Mouse (Mus musculus): ENCODE results near the gene Stxbp3. TPM values are rescaled to one million over a fixed set of nuclear protein-coding genes. Genes with fewer than 3 reads are reported as not detected.

The Stxbp3 gene
- total and polyA plus RNA-seq, 3 experiments = 15.9 to 32.2 TPM; not detected in 1

DNA sequence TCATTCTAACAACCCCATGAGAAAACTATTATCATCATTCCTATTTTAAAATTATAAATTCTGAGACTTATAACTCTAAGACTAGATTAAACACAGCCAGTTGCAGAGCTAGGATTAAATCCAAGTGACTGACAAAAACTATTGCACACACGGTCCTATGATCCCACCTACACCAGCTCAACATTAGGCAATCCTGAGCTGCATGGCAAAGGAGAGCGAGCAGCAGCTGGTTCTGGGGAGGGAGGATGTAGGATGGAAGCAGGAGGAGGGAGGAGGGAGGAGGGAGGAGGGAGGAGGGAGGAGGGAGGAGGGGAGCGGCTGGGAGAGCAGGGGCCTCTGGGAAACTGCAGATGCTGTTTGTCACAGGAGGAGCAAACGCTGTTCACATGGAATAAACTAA is 24.7 kb downstream of the Stxbp3 start:
- H3K27me3 ChIP-seq (ENCODE audit: control insufficient read depth in 1 of 2, insufficient read depth in 2 of 2, low read length in 2 of 2) = no peaks in the 10 kb centered on the region
- no peak overlapping the region for H3K27ac ChIP-seq (ENCODE audit: control insufficient read depth, low read depth, low read length)
- H3K4me3 ChIP-seq (ENCODE audit: control insufficient read depth in 1 of 2, insufficient read depth in 1 of 2, low read depth in 2 of 2, low read length in 2 of 2) = no peak overlapping the region
- H3K9me3 ChIP-seq (replicated peaks; ENCODE audit: insufficient read depth, low read length) = no peaks in the 10 kb centered on the region
- H3K79me2 ChIP-seq (ENCODE audit: control insufficient read depth, insufficient read depth, low read length, poor library complexity) = no peaks in the 10 kb centered on the region
- peaks cover 0 to 20% of the 10 kb centered on the region in 2 experiments; a peak in 2 of 4 replicates for H3K36me3 ChIP-seq (ENCODE audit: control insufficient read depth in 1 of 2, insufficient read depth in 2 of 2, low read length in 2 of 2)
- no peak for TF ChIP-seq MAZ (IDR thresholded peaks at IDR 0.05; ENCODE audit: low read depth, low read length)
- TF ChIP-seq POLR2A (IDR thresholded peaks at IDR 0.05; ENCODE audit: control insufficient read depth in 1 of 2, insufficient read depth in 1 of 2, low read depth in 1 of 2, low read length in 2 of 2, poor library complexity in 1 of 2) = no peak
- TF ChIP-seq ETS1 (IDR thresholded peaks at IDR 0.05; ENCODE audit: low read depth, low read length) = no peak
- no peak for TF ChIP-seq MYB (IDR thresholded peaks at IDR 0.05; ENCODE audit: low read depth, low read length)
- TF ChIP-seq CHD1 (IDR thresholded peaks at IDR 0.05; ENCODE audit: low read depth, low read length) = no peak
- no peak for TF ChIP-seq RAD21 (IDR thresholded peaks at IDR 0.05; ENCODE audit: low read depth, low read length)
- no peak for TF ChIP-seq NELFE (IDR thresholded peaks at IDR 0.05; ENCODE audit: low read depth, low read length)
- no peaks in the 10 kb centered on the region for H3K4me1 ChIP-seq (ENCODE audit: control insufficient read depth in 1 of 2, insufficient read depth in 2 of 2, low read length in 2 of 2)
- no peak for DNase-seq (ENCODE audit: low read depth, low spot score)
- H3K9ac ChIP-seq (ENCODE audit: control insufficient read depth, low read depth, low read length, poor library complexity, severe bottlenecking) = no peak overlapping the region

DNA sequence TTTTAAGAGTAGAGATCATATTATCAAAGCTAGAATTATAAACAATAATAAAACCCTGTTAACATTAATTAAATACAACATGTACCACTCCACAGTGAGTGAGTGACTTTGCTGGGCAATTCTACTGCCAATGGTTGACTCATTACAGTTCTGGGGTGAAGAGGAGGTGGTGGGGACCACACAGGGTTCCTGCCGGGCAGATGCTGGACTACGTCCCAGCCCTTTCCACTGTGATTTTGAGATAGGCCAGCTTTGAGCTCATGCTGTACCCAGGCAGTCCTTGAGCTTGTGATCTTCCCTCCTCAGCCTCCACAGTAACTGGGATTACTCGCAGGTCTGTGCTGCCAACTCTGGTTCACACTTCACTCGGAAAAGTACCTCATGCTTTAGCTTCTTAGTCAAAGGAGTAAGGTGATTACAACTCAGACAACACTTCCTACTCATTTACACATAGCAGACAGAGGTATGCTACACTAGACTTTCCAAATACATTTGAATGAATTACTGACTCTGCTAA is 29.5 kb downstream of the Stxbp3 start:
- H3K4me3 ChIP-seq (ENCODE audit: control insufficient read depth in 1 of 2, insufficient read depth in 1 of 2, low read depth in 2 of 2, low read length in 2 of 2) = no peak overlapping the region
- no peak for DNase-seq (ENCODE audit: low read depth, low spot score)
- H3K27ac ChIP-seq (ENCODE audit: control insufficient read depth, low read depth, low read length) = no peak overlapping the region
- TF ChIP-seq MAFK (IDR thresholded peaks at IDR 0.05; ENCODE audit: borderline replicate concordance, low read depth, low read length) (no peak), RAD21 (IDR thresholded peaks at IDR 0.05; ENCODE audit: low read depth, low read length) (no peak), POLR2AphosphoS2 (IDR thresholded peaks at IDR 0.05; ENCODE audit: low read length) (no peak)
- no peak overlapping the region for H3K9ac ChIP-seq (ENCODE audit: control insufficient read depth, low read depth, low read length, poor library complexity, severe bottlenecking)
- H3K4me1 ChIP-seq (ENCODE audit: control insufficient read depth in 1 of 2, insufficient read depth in 2 of 2, low read length in 2 of 2) = no peaks in the 10 kb centered on the region
- H3K9me3 ChIP-seq (replicated peaks; ENCODE audit: insufficient read depth, low read length) = no peaks in the 10 kb centered on the region
- no peaks in the 10 kb centered on the region for H3K79me2 ChIP-seq (ENCODE audit: control insufficient read depth, insufficient read depth, low read length, poor library complexity)
- H3K27me3 ChIP-seq (ENCODE audit: control insufficient read depth in 1 of 2, insufficient read depth in 2 of 2, low read length in 2 of 2) = no peaks in the 10 kb centered on the region
- H3K36me3 ChIP-seq (ENCODE audit: control insufficient read depth in 1 of 2, insufficient read depth in 2 of 2, low read length in 2 of 2) = peaks cover 0 to 13% of the 10 kb centered on the region in 2 experiments; a peak in 2 of 4 replicates

DNA sequence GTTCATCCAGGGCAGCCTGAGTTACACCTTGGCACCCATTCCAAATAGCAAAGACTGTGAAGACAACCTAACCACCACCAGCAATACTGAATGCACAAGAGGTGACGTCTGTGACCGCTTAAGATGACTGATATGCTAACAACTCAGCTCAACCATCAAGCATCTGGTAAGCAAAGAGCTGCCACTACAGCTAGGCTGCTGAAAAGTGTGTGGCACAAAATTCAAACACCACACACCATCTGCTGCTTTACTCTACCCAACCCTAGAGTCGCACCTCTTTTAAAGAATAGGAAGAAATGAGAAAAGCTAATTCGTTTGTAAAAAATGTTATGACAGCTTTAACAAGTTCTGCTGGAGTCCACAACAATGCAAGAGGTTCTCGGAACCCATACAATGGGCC is 34.7 kb downstream of the Stxbp3 start:
- H3K79me2 ChIP-seq (ENCODE audit: control insufficient read depth, insufficient read depth, low read length, poor library complexity) = no peaks in the 10 kb centered on the region
- no peak overlapping the region for H3K27ac ChIP-seq (ENCODE audit: control insufficient read depth, low read depth, low read length)
- no peak for DNase-seq (ENCODE audit: low read depth, low spot score)
- H3K36me3 ChIP-seq (ENCODE audit: control insufficient read depth in 1 of 2, insufficient read depth in 2 of 2, low read length in 2 of 2) = peaks cover 0 to 10% of the 10 kb centered on the region in 2 experiments; a peak in 2 of 4 replicates
- no peak overlapping the region for H3K4me3 ChIP-seq (ENCODE audit: control insufficient read depth in 1 of 2, insufficient read depth in 1 of 2, low read depth in 2 of 2, low read length in 2 of 2)
- H3K9me3 ChIP-seq (replicated peaks; ENCODE audit: insufficient read depth, low read length) = no peaks in the 10 kb centered on the region
- no peak overlapping the region for H3K9ac ChIP-seq (ENCODE audit: control insufficient read depth, low read depth, low read length, poor library complexity, severe bottlenecking)
- H3K4me1 ChIP-seq (ENCODE audit: control insufficient read depth in 1 of 2, insufficient read depth in 2 of 2, low read length in 2 of 2) = no peaks in the 10 kb centered on the region
- TF ChIP-seq USF2 (IDR thresholded peaks at IDR 0.05; ENCODE audit: borderline replicate concordance in 1 of 2, insufficient read depth in 1 of 2, low read depth in 1 of 2, low read length in 2 of 2) (no peak), MEF2A (IDR thresholded peaks at IDR 0.05; ENCODE audit: extremely low read depth, insufficient replicate concordance, low read depth, low read length, poor library complexity, severe bottlenecking) (no peak), SIN3A (IDR thresholded peaks at IDR 0.05; ENCODE audit: low read length) (no peak), EP300 (IDR thresholded peaks at IDR 0.05; ENCODE audit: low read depth in 1 of 2, low read length in 2 of 2) (no peak), MAFK (IDR thresholded peaks at IDR 0.05; ENCODE audit: borderline replicate concordance, low read depth, low read length) (no peak), ETS1 (IDR thresholded peaks at IDR 0.05; ENCODE audit: low read depth, low read length) (no peak), USF1 (IDR thresholded peaks at IDR 0.05; ENCODE audit: low read depth, low read length) (no peak), ELF1 (IDR thresholded peaks at IDR 0.05; ENCODE audit: low read depth, low read length) (no peak), TBP (IDR thresholded peaks at IDR 0.05; ENCODE audit: low read depth, low read length) (no peak), E2F4 (IDR thresholded peaks at IDR 0.05; ENCODE audit: borderline replicate concordance, low read depth, low read length) (no peak), POLR2AphosphoS2 (IDR thresholded peaks at IDR 0.05; ENCODE audit: low read length) (no peak), RCOR1 (IDR thresholded peaks at IDR 0.05; ENCODE audit: low read depth, low read length) (no peak), GATA1 (IDR thresholded peaks at IDR 0.05; ENCODE audit: low read depth, low read length) (no peak), TAL1 (IDR thresholded peaks at IDR 0.05; ENCODE audit: low read length) (no peak), CHD2 (IDR thresholded peaks at IDR 0.05; ENCODE audit: low read length) (no peak), POLR2A (IDR thresholded peaks at IDR 0.05; ENCODE audit: control insufficient read depth in 1 of 2, insufficient read depth in 1 of 2, low read depth in 1 of 2, low read length in 2 of 2, poor library complexity in 1 of 2) (no peak), CHD1 (IDR thresholded peaks at IDR 0.05; ENCODE audit: low read depth, low read length) (no peak), NRF1 (IDR thresholded peaks at IDR 0.05; ENCODE audit: insufficient read depth, low read depth, low read length, poor library complexity, severe bottlenecking) (no peak), UBTF (IDR thresholded peaks at IDR 0.05; ENCODE audit: borderline replicate concordance, insufficient read depth, low read depth, low read length) (no peak), MYC (IDR thresholded peaks at IDR 0.05; ENCODE audit: low read depth, low read length) (no peak)
- no peaks in the 10 kb centered on the region for H3K27me3 ChIP-seq (ENCODE audit: control insufficient read depth in 1 of 2, insufficient read depth in 2 of 2, low read length in 2 of 2)
